Mouse (Mus musculus): ENCODE data around the gene Tgm2.
A peak's percentile ranks its signal among the peaks of the same experiment; 100 is the strongest.

Tgm2 gene

DNA sequence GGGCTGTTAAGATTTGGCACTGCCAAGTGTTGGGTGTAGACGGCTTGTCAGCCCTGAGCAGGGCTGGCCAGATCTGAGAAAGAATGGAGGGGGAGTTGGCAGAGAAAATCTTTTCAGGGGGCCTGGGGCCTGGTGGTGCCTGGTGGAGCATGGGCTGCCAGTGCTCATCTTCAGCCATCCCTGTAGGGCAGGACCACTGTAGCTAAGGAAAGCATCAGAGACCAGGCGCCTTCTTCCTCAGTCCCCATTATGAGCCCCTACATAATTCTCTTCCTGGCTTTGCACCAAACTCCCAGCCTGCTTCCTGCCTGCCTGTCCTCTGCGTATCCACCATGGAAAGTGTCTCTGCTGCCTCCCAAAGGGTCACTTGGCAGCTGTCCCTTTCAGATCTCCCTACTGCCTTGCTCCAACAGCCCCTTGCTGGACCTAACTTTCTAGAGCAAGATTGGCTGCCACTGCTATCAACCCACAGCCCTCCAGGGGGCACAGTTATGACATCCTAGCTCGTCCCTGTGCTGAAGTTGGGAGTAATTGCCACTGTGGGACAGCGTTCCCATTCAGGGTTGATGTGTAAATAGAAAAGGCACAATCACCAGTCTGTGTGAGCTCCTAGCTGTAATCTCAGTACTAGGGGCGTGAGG, 39.2 kb downstream of the Tgm2 start:
- peak; percentile 81 to 85 for DNase-seq

DNA sequence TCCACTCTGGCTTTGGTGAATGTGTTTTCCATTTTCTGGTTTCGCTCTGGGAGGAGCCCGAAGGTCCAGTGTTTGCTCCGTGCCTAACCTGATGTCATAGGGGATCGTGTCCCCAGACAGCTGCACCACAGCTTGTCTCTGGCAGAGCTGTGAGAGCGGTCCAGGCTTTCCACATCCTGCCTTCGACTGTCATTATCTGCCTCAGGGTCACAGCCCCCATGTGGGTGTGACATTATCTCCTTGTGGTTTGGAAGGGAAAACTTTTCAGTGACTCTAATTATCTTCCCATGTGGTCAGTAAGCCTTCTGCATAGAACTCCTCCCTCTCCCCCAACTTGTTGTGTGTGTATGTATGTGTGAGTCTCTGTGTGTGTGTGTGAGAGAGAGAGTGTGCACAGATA, 40.6 kb downstream of the Tgm2 start:
- peak in 1 of 2 experiments; percentile 50 for DNase-seq

DNA sequence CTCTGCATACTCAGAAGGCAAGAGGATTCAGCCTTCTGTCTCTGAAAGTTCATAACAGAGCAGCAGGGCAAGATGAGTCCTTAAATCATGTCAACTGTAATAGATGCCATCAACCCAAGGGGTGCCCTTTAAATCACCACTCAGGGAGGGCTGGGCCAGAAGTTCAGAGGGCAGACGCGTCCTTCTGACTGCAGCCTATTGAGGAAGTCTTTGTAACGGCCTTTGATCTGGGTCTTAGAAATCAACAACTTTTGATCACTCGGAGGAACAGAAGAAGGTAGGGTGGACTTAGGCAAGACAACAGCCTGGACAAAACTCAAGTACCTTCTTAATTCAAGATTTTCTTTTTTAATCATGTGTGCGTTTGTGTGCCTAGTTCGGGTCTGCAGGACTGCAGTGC, 41.3 kb downstream of the Tgm2 start:
- DNase-seq: no peak

DNA sequence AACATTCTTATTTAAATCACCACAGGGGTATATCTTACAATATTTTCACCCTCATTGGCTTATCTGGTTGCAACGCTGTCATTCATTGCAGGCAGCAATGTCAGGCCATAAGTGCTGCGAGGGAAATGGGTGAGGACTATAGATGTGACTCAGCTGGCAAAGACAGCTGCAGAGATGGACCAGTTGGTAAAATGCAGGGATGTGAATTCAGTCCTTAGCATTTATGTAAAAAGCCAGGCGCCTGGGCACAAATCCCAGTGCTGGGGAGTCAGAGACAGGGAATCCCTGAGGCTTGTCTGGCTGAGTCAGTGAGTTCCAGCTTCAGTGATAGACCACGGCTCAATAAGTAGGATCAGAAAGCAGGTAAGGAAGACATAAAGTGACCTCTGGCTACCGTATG, 44.5 kb downstream of the Tgm2 start:
- no peak for DNase-seq

DNA sequence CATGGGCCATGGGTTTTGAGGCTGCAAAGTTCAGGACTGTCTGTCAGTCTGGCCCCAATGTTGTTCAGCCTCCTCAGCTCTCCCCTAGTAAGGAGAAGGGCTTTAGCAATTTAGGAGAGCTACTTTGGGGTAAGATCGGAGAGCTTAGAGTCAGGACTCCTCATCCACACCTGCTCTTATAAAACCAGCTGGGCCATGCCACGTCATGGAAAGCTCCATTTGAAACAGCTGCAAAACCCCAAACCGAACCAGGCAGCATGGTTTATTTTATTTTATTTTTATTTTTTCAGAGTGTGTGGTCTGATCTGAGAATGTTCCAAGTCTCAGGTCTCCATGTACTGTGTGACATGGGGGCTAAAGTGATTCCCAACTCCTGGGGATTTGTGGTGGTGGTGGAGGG, 46.7 kb downstream of the Tgm2 start:
- DNase-seq: peak in 1 of 2 experiments; percentile 22

DNA sequence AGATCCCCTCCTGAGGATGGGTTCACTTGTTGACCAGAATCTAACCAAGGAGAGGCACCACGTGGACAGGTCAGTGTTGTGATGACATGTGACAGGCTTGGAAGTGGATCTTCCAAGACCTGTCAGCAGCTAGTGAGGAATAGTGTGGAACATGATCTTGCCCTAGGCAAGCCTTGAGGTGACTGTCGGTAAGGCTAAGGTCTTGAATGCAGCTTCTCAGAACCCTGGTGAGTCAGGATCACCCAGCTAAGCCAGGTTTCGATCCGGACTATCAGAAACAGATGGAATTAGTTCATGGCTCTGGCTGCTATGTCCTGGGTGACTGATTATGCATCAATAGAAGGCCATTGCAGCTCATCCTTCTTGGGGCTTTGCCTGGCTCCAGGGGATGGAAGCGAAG, 47.5 kb downstream of the Tgm2 start:
- DNase-seq: no peak

DNA sequence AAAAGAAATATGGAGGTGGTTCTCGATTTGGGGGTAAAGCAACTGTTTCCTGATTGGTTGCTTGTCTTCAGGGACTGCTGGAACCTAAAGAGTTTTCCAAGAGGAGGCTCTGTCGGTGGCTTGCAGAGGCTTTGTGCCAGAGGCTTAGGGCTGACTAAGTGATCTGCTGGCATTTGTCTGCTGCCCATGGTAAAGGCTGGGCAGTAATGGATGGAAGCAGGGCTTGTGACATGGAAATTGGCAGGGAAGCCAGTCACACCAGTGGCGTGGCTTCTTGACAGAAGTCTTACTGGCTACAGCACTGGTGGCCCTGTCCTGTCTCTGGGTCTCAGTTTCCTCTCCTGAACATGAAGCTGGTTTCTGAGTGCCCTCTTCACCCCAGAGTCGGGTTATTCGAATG, 49.2 kb downstream of the Tgm2 start:
- DNase-seq: no peak

DNA sequence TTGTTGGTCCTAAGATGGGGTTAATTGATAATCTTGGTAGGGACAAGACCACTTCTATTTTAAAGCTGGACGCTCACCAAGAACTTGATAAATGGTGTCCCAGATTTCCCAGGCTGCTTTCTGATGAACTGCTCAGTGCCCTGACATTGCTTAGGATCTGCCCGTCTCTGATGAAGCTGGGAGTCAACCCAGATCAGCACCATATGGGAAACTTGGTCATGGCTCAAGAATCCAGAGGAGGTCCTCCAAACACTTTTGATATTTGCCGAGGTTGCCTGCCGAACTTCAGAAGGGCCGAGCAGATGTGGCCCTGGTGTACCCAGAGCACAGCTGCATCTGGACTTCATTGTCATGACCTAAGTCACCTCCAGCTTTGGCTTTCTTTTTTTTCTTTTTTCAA, 51.4 kb downstream of the Tgm2 start:
- peak; percentile 49 to 64 for DNase-seq

DNA sequence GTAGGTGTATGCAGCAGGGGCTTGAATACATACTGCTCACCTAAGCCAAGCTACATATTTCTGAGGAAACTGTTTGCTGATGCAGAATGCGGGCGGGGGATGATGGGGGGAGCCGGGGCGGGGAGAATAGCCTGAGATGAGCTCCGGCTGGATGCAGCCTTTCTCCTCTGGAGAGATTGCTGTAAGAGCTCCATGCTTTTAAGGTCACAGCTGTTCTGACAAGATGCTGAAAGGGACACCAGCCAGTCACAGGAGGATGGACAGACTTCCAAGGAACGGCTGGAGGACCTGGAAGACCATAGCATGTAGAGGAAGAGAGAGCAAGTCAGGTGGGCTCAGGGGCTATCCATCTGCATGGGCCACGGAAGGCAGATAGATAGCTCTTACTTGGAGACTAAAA, 51.9 kb downstream of the Tgm2 start:
- DNase-seq: peak; percentile 70 to 74

DNA sequence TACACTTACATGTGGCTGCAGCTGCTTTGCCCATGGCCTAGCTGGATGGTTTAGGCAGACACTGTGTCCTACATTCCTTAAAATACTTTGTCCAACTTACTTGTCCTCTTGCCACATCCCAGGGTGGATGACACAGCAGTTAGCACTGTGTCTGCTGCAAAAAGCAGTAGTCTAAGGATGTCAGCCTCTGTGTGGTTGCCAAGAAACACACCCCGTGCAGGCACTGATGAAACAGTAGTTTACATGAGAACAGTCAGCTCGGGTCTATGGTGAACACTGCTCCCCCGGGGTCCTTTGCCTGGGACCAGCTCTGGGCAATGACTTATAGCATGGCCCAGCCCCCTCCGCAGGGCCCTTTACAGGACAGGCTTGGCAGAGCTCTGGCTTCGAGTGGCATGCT, 52.9 kb downstream of the Tgm2 start:
- peak in 1 of 2 experiments; percentile 25 for DNase-seq

DNA sequence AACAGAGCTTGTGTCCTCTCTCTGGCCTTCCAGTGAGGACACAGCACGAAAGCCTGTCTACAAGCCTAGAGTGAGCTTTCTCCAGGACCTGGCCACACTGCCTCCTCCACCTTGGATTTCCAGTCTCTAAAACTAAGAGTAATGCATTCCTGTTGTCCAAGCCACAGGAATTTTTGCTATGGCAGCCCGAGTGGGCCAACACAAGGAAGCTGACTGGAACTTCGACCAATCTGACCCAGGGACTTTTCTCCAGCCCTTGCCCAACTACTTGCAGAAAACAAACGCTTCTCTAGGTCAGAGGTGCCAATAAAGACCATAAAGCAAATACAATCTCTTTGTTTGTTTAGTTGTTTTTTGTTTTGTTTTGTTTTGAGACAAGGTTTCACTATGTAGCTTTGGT, 56.1 kb downstream of the Tgm2 start:
- DNase-seq: no peak

DNA sequence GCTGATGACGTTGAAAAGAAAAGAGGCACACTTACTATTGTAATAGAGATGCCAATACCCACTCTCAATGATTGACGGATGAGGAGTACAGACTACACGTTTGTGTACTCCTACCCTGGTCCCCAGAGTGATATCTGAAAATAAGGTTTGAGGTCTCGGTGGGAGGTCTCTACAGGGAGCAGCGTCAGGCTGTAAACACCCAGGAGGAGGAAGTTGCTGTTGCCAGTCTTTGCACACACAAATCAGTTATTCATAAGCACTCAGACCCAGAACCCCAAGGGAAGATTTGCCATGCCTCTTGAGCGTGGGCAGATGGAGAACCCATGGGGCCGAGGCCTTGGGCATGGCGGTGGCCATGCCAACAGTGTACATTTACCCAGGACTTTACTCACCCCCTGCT, 61.8 kb downstream of the Tgm2 start:
- DNase-seq: no peak

DNA sequence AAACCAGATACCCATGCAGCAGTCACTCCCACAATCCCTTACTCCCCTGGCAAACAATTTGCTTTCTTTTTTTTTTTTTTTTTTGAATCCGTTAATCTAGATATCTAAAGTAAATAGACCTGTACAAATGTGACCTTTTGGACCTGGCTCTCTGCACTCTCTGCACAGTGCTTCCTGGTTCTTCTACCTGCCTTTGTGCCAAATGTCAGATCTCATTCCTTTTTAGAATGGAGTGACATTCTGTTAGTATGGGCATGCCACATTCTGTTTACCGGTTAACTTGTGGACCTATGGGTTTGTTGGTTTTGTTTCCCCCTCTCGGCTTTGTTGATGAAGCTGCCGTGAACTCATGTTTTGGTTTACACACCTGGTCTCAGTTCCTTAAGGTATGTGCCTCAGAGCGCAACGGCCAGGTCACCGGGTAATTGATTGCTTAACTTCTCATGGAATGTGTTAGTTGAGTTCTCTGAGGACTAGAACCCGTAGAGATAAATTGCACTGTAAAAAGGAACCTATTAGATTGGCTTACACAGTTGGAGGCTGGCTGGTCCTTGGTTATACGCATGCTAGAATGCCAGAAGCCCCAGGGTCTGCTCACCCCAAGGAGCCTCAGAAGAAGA, 65.5 kb downstream of the Tgm2 start:
- peak in 1 of 2 experiments; percentile 32 for DNase-seq

DNA sequence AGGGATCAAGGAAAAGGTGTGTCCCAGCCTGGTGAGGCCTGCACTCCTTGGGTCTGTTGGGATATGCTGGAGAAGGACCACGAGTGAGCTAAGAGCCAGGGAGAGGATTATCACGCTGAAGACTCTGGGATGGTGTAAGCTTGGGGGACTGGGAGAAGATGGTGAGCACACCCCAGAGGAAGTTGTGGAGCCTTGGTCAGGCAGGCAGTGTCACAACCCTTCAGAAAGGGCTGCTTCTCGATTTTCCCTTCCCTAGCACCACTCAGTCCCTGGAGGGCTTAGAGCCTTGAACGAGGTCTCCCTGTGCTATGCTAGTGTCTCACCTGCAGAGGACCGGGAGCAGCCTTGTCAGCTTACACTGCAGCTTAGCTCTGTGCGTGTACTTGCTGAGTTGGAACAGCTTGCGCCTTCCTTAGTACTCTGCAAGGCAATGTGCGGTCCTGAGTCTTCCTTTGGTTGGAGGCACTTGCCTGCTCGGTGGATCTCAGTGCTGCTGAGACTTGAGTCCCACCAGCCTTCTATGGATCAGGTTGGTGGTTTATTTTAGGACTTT, 66.3 kb downstream of the Tgm2 start:
- peak in 1 of 2 experiments; percentile 58 for DNase-seq

DNA sequence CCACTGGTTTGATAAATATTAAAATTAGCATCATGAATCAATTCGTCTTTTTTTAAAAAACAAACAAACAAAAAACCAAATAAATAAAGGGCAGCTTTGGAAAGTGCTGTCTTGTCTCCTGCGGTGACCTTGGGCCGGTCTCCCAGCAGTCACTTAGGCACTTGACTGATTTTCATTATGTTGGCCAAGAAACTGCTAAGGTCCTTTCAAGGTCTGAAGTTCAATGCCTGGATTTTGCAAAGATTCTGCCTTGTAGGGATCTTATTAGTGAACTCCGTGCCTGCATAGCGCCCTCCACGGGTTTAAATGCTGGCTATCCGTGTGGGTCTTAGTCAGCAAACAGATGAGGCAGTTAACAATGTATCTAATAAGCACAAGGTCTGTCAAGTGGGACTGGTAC, 67.3 kb downstream of the Tgm2 start:
- peak in 1 of 2 experiments; percentile 31 for DNase-seq

DNA sequence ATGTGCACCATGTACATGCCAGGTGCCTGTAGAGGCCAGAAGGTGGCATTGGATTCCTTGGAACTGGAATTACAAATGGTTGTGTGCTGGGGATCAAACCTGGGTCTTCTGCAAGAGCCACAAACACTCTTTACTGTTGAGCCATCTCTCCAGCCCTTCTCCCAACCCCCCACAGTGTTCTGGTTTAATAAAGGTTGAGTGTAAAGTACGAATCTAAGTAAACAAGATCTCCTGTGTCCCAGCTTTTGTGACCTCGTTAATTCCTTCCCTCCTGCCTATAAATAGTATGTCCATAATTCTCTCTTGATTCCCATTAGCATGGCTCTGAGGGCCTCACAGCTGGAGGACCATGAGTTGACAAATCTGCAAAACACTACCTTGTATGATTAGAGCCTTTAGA, 68.3 kb downstream of the Tgm2 start:
- no peak for DNase-seq

DNA sequence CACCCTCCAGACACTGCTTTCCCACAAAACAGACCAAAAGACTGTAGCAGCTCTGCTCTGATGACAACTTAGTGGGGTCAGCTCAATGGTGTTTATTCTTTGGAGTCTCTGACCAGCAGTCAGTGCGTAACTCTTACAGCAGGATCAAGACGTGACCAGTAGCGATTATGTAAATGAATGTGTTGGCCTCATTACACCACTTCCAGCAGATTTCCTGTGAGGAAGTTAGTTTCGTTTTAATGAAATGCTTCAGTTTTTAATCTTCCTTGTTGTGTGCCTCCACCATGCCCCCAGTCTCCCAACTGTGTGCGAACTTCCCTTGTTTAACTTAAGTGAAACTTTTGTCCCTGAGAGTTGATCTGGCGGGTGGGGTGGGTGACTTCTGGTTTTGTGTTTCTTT, 69.5 kb downstream of the Tgm2 start:
- no peak for DNase-seq

DNA sequence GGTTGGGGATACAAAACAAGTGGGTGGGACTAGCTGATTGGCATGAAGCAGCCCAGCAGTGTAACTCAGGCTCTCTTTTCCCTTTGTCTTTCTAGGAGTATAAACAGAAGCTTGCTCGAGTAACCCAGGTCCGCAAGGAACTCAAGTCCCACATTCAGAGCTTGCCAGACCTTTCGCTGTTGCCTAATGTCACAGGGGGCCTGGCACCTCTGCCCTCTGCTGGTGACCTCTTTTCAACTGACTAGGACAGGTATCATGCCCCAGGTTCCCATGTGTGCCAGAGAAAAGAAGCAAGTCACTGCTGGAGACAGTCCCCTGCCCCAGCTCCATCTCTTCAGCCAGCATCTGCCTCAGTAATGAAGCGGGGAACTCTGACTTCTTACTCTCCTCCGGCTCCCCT, 71.4 kb downstream of the Tgm2 start:
- DNase-seq: no peak

DNA sequence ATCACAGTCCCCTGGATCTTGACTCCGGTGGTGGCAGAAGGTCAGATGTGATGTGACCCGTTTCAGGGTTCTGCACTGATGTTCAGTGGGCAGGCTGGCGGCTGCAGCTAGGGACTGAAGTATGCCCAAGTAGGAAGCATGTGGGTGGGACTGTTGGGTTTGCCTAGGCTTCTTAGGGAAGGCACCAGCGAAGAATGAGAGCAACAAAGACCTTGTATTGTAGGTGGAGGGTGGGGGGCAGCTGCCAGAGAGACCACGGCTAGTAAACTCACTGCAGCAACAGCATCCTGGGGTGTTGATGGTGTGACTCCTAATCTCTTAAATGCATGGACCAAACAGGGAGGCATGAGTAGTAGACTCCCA, 74.6 kb downstream of the Tgm2 start:
- DNase-seq: no peak

DNA sequence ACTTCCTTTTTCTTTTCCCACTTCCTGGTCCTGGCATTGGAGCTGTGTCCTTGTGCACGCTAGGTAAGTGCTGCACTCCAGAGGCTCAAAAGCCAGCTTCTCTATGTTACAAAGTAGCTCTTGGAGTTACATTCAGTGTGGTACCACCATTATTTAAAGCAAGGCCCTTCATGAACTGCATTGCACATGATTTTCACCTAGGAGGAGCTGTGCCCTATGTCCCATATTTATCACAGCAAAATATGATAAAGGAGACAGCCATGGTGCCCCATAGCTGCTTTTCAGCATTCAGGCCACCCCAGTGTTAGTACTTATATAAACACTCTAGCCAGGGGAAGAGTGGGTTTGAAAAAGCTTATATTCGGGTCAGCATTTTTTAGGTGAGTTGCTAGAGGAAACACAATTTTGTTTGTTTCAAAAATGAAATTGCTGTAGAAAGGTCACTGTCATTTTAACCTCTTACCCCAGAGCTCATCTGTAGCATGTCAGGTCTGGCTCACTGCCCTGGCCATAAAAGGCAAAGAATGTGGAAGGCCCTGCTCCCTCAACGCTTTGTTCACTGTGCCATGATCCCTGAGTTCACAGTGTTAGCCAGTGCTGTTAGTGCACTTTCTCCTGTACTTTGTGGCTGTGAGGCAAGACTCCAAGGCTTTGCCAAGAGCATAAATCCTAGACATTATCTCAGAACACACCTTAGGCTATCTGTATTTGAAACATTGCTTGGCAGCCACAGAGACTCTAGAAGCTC, 75.2 kb downstream of the Tgm2 start:
- peak in 1 of 2 experiments; percentile 59 for DNase-seq

DNA sequence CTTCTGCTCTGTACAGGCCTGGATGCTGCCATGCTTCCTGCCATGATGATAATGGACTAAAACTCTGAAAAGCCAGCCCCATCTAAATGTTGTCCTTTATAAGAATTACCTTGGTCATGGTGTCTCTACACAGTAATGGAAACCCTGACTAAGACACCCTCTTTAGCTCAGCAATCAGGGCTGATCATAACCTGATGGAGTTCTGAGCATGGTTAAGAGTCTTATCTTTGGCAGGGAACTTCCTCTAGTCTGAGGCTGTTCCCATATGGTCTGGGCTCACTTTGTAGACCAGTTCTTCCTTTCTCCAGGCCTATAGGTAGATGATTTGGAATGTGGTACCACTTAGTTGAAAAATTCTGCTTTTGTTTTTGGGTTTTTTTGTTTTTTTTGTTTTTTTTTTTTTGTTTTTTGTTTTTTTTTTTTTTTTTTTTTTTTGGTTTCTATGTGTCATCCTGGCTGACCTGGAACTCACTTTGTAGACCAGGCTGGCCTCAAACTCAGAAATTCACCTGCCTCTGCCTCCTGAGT, 77.7 kb downstream of the Tgm2 start:
- DNase-seq: no peak

DNA sequence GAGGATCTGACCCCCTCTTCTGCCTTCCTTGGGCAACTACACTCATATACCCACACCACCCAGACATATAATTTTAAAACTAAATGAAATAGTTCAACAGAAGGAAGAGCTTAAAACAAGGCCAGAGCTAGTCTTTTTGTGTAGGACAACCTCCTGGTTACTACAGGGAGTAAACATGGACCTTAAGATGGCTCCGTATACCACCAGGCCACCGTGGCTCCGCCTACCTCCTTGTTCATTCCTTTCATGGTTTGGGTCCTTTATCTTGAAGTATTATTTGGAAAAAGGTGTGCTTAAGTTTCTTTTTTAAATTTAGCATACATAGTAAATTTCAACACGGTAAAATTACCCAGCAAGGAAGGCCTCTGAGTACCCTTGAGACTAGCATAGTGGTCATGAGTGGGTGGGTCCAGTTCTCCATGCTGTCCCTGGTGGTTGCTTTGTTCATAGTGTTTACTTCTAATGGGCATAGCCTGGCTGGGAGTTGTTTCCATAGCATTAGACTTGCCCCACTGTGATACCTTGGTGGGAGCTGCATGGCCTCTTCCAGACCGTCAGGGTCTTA, 78.9 kb downstream of the Tgm2 start:
- no peak for DNase-seq

DNA sequence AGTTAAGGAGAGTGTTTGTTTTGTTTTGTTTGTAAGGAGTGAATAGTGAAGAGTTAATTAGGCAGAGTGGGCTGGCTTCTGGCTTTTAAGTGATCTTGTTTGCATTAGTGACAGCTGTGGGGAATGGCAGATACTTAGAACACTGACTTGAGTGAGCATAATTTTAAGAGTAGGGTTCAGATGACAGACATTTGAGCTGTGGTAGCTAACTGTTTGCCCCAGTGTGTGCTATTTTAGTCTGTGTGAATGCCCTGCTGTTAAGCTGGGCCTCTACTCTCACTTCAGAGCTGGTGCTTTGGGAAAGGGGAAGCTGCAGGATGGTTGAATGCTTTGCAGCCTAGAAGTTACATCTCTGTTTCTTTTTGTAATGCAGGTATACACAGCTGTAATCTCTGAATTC, 79.8 kb downstream of the Tgm2 start:
- DNase-seq: no peak

All from kidney, postnatal 4 days (tissue).